Mouse (Mus musculus): ENCODE measurements around the gene Gcdh.

Gcdh gene

DNA sequence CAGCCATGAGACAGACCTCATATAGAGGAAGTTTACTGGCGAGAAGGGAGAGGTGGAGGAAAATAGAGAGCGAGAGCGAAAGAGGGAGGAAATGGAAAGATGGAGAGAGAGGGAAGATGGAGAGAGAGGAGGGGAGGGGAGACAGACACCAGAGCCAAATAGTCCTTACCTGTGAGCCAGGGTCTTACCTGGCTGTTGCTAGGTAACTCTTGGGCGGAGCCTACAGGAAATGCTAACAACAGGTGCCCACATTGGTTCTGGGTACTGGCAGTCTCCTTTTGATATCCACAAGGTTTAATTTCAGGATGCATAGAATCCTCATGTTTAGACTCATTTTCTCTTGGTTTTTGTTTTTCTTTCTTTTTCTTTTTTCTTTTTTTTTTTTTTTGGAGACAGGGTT, 20.7 kb downstream of the Gcdh start:
- DNase-seq (ENCODE audit: extremely low spot score, low read depth, low spot score), result no peak

DNA sequence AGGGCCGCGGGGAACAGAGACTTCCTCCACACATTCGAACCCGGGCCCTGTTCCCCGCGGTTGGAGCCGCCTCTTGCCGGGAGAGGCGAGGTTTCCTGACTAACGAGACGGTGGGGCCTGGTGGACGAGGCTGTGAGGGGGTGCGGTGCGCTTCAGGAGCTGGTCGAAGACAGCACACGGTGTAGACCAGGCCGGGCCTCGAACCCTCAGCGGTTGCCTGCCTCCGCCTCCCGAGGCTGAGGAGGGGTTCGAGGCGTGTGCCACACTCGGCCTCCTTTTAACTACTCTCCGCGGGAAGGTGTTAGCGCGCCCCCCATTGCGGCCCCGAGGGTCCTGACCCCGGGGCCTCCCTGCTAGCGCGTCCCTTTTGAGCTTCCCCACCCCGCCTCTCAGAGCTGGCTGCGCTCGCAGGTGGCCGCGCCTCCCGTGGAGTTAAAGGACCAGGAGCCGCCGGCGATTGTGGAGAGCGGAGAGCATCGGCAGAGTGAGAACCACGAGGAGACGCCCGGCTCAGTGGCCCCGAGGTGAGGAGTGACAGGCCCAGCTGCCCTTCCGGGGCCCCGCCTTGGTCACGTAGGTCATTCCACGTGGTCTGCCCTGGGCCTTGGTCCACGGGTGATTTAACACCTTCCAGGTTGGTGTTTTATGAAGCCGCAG, 21.3 kb downstream of the Gcdh start:
- no peak for DNase-seq (ENCODE audit: extremely low spot score, low read depth, low spot score)

DNA sequence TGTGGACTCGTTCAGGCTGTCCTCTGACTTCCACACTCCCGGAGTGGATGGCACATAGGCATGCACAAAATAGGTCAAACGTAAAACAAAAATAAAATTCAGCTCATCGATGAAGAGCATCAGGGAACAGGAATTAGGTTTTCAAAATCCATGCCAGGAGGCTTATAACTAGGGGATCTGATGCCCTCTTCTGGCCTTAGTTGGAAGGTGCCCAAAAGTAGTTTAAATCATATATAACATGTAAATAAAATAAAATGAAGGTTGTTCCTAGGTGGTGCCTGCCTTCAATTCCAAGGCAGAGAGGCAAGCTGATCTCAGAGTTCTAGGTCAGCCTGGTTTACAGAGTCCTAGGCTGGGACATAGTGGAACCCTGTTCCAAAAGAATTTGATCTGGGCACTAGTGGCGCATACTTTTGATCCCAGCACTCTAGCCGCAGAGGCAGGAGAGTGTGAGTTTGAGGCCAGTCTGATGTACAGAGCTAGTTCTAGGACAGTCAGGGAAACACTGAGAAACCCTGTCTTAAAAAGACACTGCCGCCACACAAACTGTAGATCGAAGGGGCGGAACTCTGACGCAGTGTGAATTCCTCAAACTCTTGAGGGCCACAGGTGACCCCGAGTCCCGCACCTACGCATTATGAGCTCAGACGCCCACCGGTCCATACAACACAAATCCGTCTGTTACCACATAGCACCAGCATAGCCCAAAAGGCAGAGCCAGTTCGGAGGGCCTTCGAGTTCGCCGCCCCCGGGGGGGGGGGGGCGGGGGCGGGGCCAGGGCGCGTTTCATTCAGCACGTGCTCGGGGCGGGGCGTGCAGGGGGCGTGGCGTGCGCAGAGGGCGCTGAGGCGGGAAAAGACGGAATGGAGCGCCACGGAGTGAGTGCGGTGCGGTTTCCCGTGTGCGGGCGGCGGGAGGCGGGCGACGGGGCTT, 22.1 kb downstream of the Gcdh start, which contains the start of gene Syce2:
Gene Syce2 (plus strand): TSS at position 736 of the 933 bp plus-strand sequence.
- DNase-seq (ENCODE audit: extremely low spot score, low read depth, low spot score), result no peak

DNA sequence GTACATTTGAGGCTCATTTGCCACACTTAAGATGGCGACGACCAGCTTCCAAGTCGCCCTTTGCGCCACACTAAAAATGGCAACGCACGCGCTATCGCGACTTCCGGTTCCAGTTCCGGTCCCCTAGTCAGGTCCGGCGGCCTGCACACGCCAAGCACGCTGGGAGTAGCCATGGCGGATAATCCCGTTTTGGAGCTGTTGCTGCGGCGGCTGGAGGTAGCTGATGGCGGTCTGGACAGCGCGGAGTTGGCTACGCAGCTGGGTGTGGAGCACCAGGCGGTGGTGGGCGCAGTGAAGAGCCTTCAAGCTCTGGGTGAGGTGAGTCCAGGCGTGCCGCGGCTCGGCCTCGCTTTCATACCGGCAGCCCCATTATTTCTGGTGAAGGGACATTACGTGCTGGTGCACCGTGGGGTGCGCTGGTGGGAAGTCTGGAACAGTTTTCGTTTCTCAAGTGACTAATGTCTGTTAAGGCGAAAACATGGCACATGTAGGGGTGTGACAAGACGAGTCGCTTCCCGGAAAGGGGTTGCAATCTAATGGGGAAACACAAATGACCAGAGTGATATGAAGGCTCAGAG, 36.8 kb downstream of the Gcdh start, which contains the start of gene Farsa:
Gene Farsa (plus strand): TSS at position 126 of the 578 bp plus-strand sequence.
- peak; percentile 92 for DNase-seq (ENCODE audit: extremely low spot score, low read depth, low spot score)

DNA sequence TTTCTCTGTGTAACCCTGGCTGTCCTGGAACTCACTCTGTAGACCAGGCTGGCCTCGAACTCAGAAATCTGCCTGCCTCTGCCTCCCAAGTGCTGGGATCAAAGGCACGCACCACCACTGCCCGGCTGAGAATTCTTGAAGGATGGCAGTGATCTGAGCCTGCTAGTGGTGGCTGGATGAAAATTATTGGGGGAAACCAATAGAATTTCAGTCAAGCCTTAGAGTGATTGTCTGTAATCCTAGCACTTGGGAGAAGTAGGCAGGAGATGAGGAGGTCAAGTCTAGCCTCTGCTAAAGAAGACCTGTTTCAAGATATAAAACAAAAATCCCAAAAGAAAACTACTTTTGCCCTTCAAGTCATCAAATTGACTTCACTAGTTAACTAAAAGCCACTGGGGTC, 37.3 kb downstream of the Gcdh start:
- DNase-seq (ENCODE audit: extremely low spot score, low read depth, low spot score), result no peak

DNA sequence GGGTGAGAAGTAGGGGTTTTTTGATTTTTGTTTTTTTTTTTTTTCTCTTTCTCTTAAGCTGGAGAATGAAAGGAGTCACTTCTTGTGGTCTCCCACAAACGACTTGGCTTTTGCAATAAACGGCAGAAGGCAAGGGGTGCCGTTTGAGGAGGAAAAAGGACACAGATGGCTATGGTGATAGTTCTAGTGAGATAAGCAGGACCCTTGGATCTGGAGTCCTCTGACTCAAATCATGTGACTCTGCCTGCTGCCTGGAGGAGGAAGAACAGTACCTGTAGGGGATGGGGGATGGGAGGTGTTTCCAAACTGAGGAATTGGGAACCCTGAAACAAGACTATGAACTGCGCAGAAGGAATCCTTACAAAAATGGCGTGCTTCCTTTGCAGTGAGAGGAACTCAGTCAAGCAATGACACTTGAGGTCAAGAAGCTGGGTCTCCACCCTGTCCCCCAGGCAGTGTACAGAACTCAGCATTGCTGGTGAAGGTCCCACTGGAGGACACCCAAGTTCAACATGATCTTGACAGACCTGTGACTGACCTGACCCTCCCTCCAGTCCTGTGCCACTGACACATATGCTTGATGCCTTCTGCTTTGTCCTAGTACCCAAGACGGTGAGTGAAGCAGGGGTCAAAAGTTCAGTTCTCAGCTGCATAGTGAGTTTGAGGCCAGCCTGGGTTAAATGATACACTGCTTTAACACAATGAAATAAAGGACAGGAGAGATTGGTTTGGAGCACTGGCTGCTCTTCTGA, 45.9 kb downstream of the Gcdh start:
- no peak for DNase-seq (ENCODE audit: extremely low spot score, low read depth, low spot score)

DNA sequence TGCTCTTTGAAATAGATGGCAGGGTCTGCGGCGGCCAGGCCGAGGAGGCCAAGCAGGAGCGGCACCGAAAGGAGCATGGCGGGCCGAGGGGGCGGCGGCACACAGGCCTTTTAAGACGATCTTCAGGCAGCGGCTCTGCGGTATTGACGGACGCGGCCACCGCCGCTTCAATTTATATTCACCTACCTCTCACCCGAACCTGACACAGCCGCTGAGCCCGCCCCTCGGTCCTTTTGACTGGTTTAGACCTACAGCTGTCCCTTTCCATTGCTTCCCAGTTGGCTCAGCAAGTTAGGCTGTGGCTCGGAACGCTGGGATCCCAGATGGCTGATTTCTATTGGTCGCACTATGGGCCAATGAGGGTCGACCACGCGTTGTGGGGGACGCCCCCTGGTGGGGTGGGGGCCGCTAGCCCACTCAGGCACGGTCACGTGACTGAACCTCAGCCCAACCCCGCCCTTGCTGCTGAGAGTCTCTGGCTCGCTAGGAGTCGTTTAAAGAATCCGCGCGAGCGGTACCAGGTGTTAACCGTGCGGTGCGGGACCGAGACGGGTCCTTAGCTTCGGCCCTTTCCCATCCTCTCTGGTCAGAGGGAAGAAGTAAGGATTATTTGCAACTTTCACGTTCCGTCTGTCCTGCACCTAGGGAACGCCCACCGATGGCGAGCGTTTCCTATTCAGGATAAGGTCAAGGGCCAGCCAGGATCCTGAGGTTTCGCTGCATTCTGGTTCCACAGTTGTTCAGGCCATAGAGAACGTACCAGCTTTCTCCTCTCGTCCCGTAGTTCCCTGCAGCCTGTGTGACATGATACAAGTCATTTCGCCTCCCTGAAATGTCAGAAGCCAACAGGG, 46.8 kb downstream of the Gcdh start, which contains the start of gene Calr:
Gene Calr (minus strand): TSS at position 213 of the 851 bp plus-strand sequence.
- peak; percentile 98 for DNase-seq (ENCODE audit: extremely low spot score, low read depth, low spot score)

DNA sequence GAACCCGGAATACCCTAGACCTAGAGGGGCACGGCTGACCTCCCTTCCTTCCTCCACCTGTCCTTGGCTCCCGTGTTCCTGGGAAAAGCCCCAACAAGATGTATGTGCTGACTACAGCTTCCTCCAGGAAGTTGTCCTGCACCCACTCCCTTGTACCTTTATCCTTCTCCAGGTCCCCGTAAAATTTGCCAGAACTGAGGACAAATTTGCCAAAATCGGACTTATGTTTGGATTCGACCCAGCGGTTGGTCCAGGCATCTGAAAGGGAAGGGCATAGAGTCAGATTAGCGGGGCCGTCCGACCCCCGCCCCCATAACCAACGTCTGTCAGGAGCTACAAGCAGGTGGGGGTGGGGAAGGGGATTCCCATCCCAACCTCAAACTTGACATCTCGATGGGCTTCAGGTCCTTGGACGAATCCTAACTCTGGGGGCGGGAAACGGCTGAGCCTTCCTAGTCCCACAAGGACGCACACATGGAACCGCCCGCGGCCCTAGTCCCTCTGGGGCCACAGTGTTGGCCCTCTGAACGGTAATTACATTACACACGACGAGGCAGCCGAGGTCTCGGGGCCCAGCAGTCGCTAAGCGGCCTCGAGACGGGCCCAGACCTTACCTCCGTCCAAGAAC, 47.5 kb downstream of the Gcdh start:
- no peak for DNase-seq (ENCODE audit: extremely low spot score, low read depth, low spot score)

DNA sequence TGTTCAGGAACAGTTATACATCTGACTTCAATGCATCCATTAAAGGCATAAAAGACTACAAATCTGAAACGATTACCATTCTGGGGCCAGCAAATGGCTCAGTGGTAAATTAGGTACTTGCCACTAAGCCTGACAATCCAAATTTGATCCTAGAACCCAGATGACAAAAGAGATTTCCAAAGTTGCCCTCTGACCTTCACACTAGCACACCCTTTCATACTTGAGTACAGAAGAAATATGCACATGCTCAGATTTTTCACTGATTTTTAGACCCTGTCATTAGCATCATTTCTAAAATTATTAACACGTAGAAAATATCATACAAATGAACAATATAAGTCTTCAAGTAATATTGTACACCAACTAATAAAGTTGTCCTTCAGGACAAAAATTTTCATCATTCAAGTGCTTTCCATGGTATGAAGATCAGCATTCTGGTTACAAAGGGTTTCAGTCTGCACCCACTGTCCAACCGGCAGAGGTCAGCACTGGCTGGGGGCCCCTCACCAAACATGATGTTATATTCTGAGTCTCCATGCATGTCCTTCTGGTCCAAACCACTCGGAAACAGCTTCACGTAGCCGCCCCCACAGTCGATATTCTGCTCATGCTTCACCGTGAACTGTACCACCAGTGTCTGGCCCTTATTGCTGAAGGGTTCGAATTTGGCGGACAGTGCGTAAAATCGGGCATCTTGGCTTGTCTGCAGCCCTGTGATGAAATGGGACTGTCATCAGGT, 48.2 kb downstream of the Gcdh start:
- DNase-seq (ENCODE audit: extremely low spot score, low read depth, low spot score), result no peak

DNA sequence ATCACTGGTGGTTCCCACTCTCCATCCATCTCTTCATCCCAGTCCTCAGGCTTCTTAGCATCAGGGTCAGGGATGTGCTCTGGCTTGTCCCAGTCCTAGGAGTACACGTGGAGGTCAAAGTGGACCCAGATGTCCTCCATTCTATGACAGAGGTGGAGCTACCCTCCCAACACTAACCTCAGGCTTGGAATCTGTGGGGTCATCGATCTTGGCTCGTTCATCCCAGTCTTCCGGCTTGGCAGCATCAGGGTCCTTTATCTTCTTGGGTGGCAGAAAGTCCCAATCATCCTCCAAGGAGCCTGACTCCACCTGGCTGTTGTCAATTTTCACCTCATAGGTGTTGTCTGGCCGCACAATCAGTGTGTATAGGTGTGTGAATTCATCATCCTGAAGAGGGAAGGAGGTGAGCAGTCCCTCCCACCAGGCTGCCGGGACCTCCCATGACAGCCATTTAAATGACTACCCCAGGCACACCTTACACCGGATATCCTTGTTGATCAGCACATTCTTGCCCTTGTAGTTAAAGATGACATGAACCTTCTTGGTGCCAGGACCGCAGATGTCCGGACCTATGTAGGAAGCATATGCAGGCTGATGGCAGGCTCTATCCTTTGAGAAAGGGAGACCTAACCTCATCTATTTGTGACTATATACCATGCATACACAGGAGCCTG, 49.2 kb downstream of the Gcdh start:
- no peak for DNase-seq (ENCODE audit: extremely low spot score, low read depth, low spot score)

DNA sequence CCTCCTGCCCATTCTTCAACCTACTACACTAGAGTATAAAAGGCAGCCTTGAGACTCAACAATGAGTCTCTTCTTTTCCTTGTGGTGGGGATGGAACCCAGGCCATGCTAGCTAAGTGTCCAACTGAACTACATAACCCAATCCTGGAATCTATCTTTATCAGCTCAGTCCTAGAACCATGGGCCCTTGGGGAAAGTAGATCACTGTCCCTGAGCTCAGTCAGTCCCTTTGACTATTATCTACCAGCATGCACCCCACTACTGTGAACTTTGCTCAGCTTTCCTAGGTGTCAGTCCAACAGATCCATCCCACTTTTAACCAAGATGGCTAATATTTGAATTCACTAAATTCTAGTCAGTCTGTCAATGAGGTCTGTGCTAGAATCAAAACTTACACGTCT, 52.2 kb downstream of the Gcdh start:
- no peak for DNase-seq (ENCODE audit: extremely low spot score, low read depth, low spot score)

DNA sequence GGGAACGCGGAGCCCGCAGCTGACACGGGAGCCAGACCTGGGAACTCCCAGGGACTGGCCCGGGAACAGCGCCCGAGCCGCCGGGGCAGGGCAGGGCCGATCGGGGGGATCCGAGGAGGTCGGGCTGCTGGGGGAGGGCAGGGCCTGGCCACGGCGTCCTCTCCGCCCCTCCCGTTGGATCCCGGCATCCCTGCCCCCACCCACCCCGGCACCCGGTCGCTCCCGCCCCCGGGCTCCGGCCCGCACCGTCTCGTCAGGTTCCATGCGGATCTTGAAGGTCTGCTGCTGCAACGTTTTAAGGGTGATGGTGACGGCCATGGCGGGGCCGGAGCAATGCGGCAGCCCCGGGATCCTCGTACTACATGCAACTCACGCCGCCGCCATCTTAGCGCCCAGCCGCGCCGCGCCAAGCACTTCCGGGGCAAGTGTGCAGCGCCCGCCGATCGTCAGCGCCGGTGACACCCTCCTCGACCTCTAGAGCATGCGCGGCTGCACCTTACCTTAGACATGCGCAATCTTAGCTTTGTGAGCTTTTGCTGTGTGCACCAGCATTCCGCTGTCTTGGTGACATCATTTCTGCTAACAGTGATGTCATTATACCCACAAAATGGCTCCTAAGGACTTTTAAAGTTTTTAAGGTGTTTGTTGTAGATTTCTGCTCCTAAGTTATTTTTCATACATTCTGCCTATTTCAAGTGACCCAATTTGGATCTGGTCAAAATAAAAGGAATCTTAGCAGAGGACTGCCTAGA, 53.3 kb downstream of the Gcdh start, which contains the start of gene Rad23a:
Gene Rad23a (minus strand): TSS at position 418 of the 752 bp plus-strand sequence.
- DNase-seq (ENCODE audit: extremely low spot score, low read depth, low spot score), result peak; percentile 92

DNA sequence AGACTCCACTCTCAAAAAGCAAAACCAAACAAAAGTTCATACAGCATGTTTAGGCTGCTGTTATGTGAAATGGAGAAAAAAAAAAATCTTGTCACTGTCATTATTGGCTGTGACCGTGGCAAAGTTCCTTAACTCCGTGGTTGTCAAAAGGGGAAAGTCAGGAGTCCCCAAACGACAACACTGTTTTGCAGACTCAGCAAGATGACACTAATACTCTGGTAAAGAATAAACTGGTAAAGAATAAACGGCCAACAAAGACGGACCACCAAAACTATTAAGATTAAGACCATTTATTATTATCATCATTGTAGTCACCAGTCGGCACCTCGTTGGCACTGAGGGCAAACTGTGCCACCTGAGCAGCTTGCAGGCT, 53.9 kb downstream of the Gcdh start:
- DNase-seq (ENCODE audit: extremely low spot score, low read depth, low spot score), result no peak

DNA sequence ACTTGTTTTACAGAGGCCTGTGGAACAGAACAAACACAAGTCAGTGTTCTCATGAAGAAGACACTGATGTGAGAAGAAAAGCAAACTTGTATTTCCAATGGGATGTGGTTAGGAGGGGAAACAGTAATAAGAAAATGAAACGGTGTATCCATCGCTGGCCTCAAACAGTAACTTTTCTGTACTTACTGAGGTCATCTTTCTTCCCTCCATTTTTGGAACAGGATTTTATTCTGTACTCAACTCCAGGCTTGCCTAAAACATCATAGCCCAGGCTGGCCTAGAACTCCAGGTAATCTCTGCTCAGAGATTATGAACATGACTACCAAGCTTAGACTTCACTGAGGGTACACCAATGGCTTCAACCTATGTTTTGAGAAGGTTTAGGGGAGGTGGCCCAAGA, 54.3 kb downstream of the Gcdh start:
- no peak for DNase-seq (ENCODE audit: extremely low spot score, low read depth, low spot score)

DNA sequence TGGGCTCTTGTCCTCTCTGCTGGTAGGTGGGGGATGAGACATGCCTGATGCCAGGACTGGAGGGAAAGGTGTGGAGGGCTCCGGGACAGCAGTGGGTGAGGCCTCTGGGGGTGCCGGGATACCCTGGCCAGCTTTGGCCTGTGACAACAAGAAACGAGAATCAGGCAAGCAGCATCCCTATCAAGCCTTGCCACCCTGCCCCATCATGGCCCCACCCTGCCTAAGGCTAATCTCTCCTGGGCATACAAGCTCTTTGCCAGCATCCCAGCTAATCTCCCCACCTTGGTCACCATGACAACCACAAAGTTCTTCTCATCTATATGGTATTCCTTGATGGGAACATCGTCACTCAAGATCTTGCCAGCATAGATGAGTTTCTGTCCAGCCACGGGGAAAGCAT, 55.2 kb downstream of the Gcdh start:
- no peak for DNase-seq (ENCODE audit: extremely low spot score, low read depth, low spot score)

DNA sequence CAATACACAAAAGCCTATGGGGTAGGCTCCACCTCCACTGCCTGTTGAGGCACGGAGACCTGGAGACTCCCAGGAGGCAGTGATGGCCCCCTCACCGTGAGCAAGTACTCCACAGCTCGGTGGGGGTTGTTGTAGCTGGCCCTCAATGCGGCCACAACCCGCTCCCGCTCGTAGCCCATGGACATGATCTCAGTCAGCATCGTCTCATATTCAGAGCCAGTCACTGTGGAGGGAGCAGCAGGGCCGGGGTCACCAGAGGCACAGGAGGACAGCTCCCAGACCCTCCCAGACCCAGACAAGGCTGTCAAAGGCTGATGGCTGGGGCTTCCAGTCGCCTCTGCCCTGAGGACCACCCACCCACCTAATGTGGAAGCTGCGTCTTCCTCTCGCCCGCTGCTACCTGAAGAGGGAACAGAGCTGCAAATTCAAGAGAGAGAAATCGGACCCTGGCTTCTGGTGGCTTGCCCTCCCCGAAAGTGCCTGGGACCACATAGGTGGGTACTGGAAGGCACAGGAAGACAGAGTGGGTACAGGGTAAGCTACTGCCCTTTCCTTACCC, 55.7 kb downstream of the Gcdh start:
- DNase-seq (ENCODE audit: extremely low spot score, low read depth, low spot score), result no peak

DNA sequence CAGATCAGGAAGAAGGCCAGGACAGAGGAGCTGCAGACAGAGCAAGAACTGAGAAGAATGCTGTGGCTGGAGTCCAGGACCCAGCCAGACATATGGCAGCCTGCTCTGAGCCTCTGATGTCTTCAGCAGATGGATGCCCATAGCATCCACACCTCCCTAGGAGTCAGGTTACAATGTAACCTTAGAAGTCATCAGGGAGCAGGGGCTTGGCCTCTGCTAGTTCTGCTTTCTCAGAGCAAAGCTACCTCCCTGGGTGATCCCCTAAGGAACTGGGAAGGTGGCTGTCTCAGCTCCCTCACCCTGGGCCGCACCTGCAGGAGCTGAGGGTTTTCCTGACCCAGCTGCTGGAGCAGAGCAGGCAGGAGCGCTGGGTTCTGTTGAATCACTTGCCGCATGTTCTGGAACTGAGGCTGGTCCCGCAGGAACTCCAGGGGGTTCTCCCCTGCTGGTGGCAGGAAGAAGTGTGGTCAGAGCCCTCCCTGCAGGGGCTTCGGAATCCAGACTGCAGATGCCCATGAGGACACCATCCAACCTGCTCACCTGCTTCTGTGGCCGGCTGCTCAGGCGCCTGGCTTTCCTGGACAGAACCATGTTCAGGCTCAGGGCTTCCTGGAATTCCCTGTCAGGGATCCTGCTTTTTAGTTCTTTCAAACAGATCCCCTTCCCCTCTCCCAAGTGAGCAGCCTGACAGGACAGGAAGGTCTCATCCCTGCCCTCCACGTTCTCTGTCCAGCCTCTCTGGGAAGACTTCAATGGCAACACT, 56.4 kb downstream of the Gcdh start:
- DNase-seq (ENCODE audit: extremely low spot score, low read depth, low spot score), result no peak
